Mouse (Mus musculus): ENCODE data around the gene Slit3.

GRCm38 (mm10) chr11:35502128-35502527 lies 381.1 kb downstream of the Slit3 start:
- TF ChIP-seq CTCF (conservative IDR thresholded peaks at IDR 0.05 in 1 of 2, IDR thresholded peaks at IDR 0.05 in 1 of 2; ENCODE audit: low read depth in 2 of 2, low read length in 2 of 2) (no peak), POLR2A (IDR thresholded peaks at IDR 0.05; ENCODE audit: low read depth, low read length) (no peak), RCOR1 (conservative IDR thresholded peaks at IDR 0.05; ENCODE audit: low read depth, low read length) (no peak), NRF1 (IDR thresholded peaks at IDR 0.05; ENCODE audit: low read depth, low read length) (no peak), USF2 (conservative IDR thresholded peaks at IDR 0.05; ENCODE audit: low read depth, low read length) (no peak), MYC (IDR thresholded peaks at IDR 0.05; ENCODE audit: low read depth, low read length) (no peak), JUND (conservative IDR thresholded peaks at IDR 0.05; ENCODE audit: low read depth, low read length) (no peak)
